Mouse (Mus musculus) forebrain, postnatal 0 days (tissue): Measurements from ENCODE around the gene Gm960. TPM values are rescaled to one million over a fixed set of nuclear protein-coding genes. Genes with fewer than 3 reads are reported as not detected.

ENCODE experiments used
- ATAC-seq: fragments of 200-750 bp; cut with Nextera tagmentation; 2 replicates; pipeline ENCODE4 v1.8.0; 2017; ENCODE audit warnings: mild to moderate bottlenecking, moderate library complexity
- DNase-seq: peaks from one replicate; pipeline ENCODE4 v3.0.0-alpha.2; 2015
- H3K27ac ChIP-seq: fragments of 300-500 bp; sonication (generic); 2 replicates; pipeline ENCODE4 v1.5.1; 2014; ENCODE audit warnings: low read depth, mild to moderate bottlenecking, antibody characterized with exemption, low read length, moderate library complexity, mixed read lengths
- H3K27me3 ChIP-seq: fragments of 300-500 bp; sonication (generic); 2 replicates; pipeline ENCODE4 v1.6.1; 2014; ENCODE audit warnings: mild to moderate bottlenecking, low read length, mixed read lengths; ENCODE audit not compliant: insufficient read depth
- H3K36me3 ChIP-seq: fragments of 300-500 bp; sonication (generic); 2 replicates; pipeline ENCODE4 v1.6.1; 2014; ENCODE audit warnings: mild to moderate bottlenecking, moderate library complexity; ENCODE audit not compliant: insufficient read depth
- H3K4me1 ChIP-seq: fragments of 300-500 bp; sonication (generic); 2 replicates; pipeline ENCODE4 v1.6.1; 2014; ENCODE audit warnings: antibody characterized with exemption; ENCODE audit not compliant: insufficient read depth
- H3K4me2 ChIP-seq: fragments of 300-500 bp; sonication (generic); 2 replicates; pipeline ENCODE4 v1.6.1; 2014; ENCODE audit warnings: low read depth, mild to moderate bottlenecking, moderate library complexity
- H3K4me3 ChIP-seq: fragments of 300-500 bp; sonication (generic); 2 replicates; pipeline ENCODE4 v1.5.1; 2014; ENCODE audit warnings: low read depth, low read length, mixed read lengths
- H3K9ac ChIP-seq: fragments of 300-500 bp; sonication (generic); 2 replicates; pipeline ENCODE4 v1.6.1; 2014; ENCODE audit warnings: mild to moderate bottlenecking
- H3K9me3 ChIP-seq: fragments of 300-500 bp; sonication (generic); 2 replicates; pipeline ENCODE4 v1.6.1; 2016; ENCODE audit warnings: low read length
- CTCF ChIP-seq: sonication (generic); IDR thresholded peaks from 2 replicates; pipeline ENCODE4 v1.5.1; 2016; ENCODE audit warnings: antibody characterized with exemption, control low read depth, low read depth
- WGBS: fragments of 180-500 bp; shearing (Covaris S2); extraction: QIAGEN DNeasy Blood & Tissue Kit; methylation state at CpG from one replicate; pipeline ENCODE4 v1.1.7; 2014; 5-methylcytosine and 5-hydroxymethylcytosine counted together
- polyA plus RNA-seq: library from polyadenylated mRNA; unstranded; fragments of >200 nt; fragmentation: Nextera tagmentation; extraction: Ambion mirVana; gene quantifications from 2 replicates; pipeline ENCODE4 v1.2.1, GENCODE M21; 2015
- total RNA-seq: library from RNA; depleted of rRNA; stranded (reverse); fragments of >200 nt; gene quantifications from 2 replicates; pipeline ENCODE4 v1.2.3, GENCODE M21; 2014; rRNA removed

The Gm960 gene
- 4.5 and 7.4 TPM in 2 replicates for total RNA-seq
- 4.9 and 7.3 TPM in 2 replicates for polyA plus RNA-seq

- Histone ChIP-seq H3K4me1 (peaks cover 12% of the 10 kb centered on the region), H3K4me3 (peak within 1 kb of the TSS; percentile 68), H3K4me2 (peak within 1 kb of the TSS; percentile 71), H3K9me3 (no peaks in the 10 kb centered on the region), H3K27me3 (no peaks in the 10 kb centered on the region; the same call in 1 of the 2 replicates), H3K36me3 (no peaks in the 10 kb centered on the region), H3K9ac (peak within 1 kb of the TSS; percentile 83), H3K27ac (peak within 1 kb of the TSS; percentile 94)
- ATAC-seq (peak; percentile 96), DNase-seq (peak; percentile 90)
- TF ChIP-seq CTCF = no peak
- under 1% methylated on average over 40 of the region's 40 CpGs for WGBS
These were observed at the start of gene Gm960 for GRCm38 (mm10) chr19:4698205-4698677. Gm960 (minus strand) TSS chr19:4698668.

GRCm38 (mm10) chr19:4747631-4748312 lies 49.3 kb upstream of the Gm960 start:
- H3K4me2 ChIP-seq = no peak overlapping the region
- H3K36me3 ChIP-seq = peaks cover 85% of the 10 kb centered on the region
- WGBS = 91% methylated on average over 9 of the region's 9 CpGs
- ATAC-seq (no peak), DNase-seq (no peak)
- H3K4me3 ChIP-seq = no peak overlapping the region
- H3K9ac ChIP-seq = no peak overlapping the region
- TF ChIP-seq CTCF = no peak
- H3K4me1 ChIP-seq = no peaks in the 10 kb centered on the region
- H3K27ac ChIP-seq = no peak overlapping the region
- H3K27me3 ChIP-seq = no peaks in the 10 kb centered on the region
- no peaks in the 10 kb centered on the region for H3K9me3 ChIP-seq

- H3K9ac ChIP-seq = no peak overlapping the region
- no peaks in the 10 kb centered on the region for H3K4me1 ChIP-seq
- H3K27me3 ChIP-seq = no peaks in the 10 kb centered on the region
- H3K27ac ChIP-seq = no peak overlapping the region
- H3K4me3 ChIP-seq = no peak overlapping the region
- 81% methylated on average over 14 of the region's 14 CpGs for WGBS
- no peak overlapping the region for H3K4me2 ChIP-seq
- H3K36me3 ChIP-seq = peaks cover 90% of the 10 kb centered on the region
- no peak for ATAC-seq
- no peaks in the 10 kb centered on the region for H3K9me3 ChIP-seq
- DNase-seq = no peak
- no peak for TF ChIP-seq CTCF
These were observed 48.1 kb upstream of the Gm960 start for GRCm38 (mm10) chr19:4746611-4747010.

GRCm38 (mm10) chr19:4745681-4746080 lies 47.2 kb upstream of the Gm960 start:
- DNase-seq (no peak), ATAC-seq (no peak)
- WGBS = 93% methylated on average over 10 of the region's 10 CpGs
- Histone ChIP-seq H3K27me3 (no peaks in the 10 kb centered on the region), H3K9me3 (no peaks in the 10 kb centered on the region), H3K4me1 (no peaks in the 10 kb centered on the region), H3K36me3 (peaks cover 91% of the 10 kb centered on the region), H3K9ac (no peak overlapping the region), H3K4me3 (no peak overlapping the region), H3K4me2 (no peak overlapping the region), H3K27ac (no peak overlapping the region)
- no peak for TF ChIP-seq CTCF

GRCm38 (mm10) chr19:4745057-4745456 lies 46.6 kb upstream of the Gm960 start:
- Histone ChIP-seq H3K27me3 (no peaks in the 10 kb centered on the region), H3K9ac (no peak overlapping the region)
- 47% methylated on average over 9 of the region's 9 CpGs for WGBS

GRCm38 (mm10) chr19:4744026-4744425 lies 45.6 kb upstream of the Gm960 start:
- H3K9me3 ChIP-seq = no peaks in the 10 kb centered on the region
- ATAC-seq (no peak), DNase-seq (no peak)
- no peak overlapping the region for H3K4me2 ChIP-seq
- no peaks in the 10 kb centered on the region for H3K27me3 ChIP-seq
- H3K27ac ChIP-seq = no peak overlapping the region
- TF ChIP-seq CTCF = no peak
- H3K4me1 ChIP-seq = no peaks in the 10 kb centered on the region
- 83% methylated on average over 14 of the region's 14 CpGs for WGBS
- no peak overlapping the region for H3K9ac ChIP-seq
- H3K36me3 ChIP-seq = peaks cover 91% of the 10 kb centered on the region
- no peak overlapping the region for H3K4me3 ChIP-seq

More at GRCm38 (mm10) chr19:4745057-4745456, 46.6 kb upstream of the Gm960 start:
- no peak overlapping the region for H3K27ac ChIP-seq
- no peaks in the 10 kb centered on the region for H3K4me1 ChIP-seq
- no peak overlapping the region for H3K4me2 ChIP-seq
- peaks cover 91% of the 10 kb centered on the region for H3K36me3 ChIP-seq
- no peaks in the 10 kb centered on the region for H3K9me3 ChIP-seq
- H3K4me3 ChIP-seq = no peak overlapping the region
- no peak for DNase-seq
- no peak for ATAC-seq
- TF ChIP-seq CTCF = no peak

- DNase-seq (peak; percentile 68), ATAC-seq (no peak)
- no peak overlapping the region for H3K27ac ChIP-seq
- 36% methylated on average over 5 of the region's 5 CpGs for WGBS
- no peak overlapping the region for H3K9ac ChIP-seq
- H3K4me1 ChIP-seq = no peaks in the 10 kb centered on the region
- H3K4me2 ChIP-seq = no peak overlapping the region
- TF ChIP-seq CTCF = peak; percentile 68
- no peak overlapping the region for H3K4me3 ChIP-seq
- H3K36me3 ChIP-seq = peaks cover 88% of the 10 kb centered on the region
- no peaks in the 10 kb centered on the region for H3K9me3 ChIP-seq
- H3K27me3 ChIP-seq = no peaks in the 10 kb centered on the region
These were observed 45.1 kb upstream of the Gm960 start for GRCm38 (mm10) chr19:4743524-4743923.
